Mouse (Mus musculus): ENCODE measurements around the gene Hmcn1. TPM values are rescaled to one million over a fixed set of nuclear protein-coding genes. Genes with fewer than 3 reads are reported as not detected.
A peak's percentile ranks its signal among the peaks of the same experiment; 100 is the strongest.

The Hmcn1 gene
- total RNA-seq, 2 experiments from 2014 or later = 24.6 to 25.6 TPM

DNA sequence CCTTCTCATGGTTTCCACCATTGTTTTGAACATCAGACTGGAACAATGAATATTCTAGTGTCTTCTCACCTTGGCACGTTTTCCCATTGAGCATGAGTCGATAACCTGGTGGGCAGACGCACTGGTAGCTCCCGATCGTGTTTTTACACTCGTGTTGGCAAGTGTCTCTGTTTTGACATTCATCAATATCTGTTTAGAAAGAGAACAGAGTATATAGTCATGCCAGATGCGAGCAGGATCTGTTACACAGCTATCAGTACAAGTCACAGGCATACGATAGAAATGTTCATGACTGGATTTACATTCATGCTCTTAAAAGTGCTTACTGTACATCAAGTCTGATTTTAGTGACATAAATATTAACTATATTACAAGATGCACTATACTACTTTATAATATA, 419.8 kb downstream of the Hmcn1 start:
- no peak for DNase-seq
- intact Hi-C loops (cut with DNase I) = no loop called here

- DNase-seq = no peak
- intact Hi-C loops (cut with DNase I) = no loop called here
Observed at GRCm38 (mm10) chr1:150570562-150571156, 422.6 kb downstream of the Hmcn1 start.

- intact Hi-C loops (cut with DNase I) = no loop called here
- DNase-seq = no peak
Observed at GRCm38 (mm10) chr1:150569820-150570543, 423.3 kb downstream of the Hmcn1 start.

DNA sequence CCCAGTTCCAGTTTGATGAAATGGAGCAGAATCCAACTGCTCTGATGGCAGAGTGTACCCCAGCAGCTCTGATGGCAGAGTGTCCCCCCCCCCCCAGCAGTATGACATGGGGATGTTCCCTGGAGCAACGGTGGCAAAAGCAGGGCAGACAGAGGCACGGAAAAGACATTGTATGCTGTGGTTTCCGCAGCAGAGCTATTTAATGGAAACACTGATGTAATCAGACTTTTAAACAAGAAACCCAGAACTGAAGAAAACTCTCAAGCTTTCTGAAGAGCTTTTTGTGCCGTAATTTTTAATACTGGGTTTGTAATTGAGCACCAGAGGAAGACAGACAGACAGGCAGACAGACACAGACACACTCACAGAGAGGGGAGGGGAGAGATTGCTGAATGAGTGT, 426.9 kb downstream of the Hmcn1 start:
- intact Hi-C loops (cut with DNase I) = no loop called here
- DNase-seq = no peak

DNA sequence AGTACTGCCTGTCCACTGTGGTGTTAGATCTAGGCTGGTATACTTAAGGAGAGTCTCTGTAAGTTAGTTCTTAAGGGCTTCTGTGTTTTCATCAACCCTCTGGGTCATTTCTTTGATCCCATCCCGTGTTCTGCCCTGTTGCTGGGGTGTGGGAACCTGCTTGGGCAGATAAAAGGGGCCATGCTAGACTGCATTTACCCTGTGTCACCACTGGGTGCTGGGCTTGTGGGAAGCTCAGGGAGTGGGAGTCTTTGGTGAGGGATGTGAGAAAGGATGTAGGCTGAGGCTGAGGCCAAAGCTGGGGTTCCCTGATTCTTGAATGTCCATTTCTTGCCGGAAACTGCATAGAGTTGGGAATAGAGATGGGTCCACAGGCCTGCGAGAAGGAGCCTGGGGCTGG, 436.6 kb downstream of the Hmcn1 start:
- intact Hi-C loops (cut with DNase I) = no loop called here
- DNase-seq = no peak

GRCm38 (mm10) chr1:150551390-150551789, 441.8 kb downstream of the Hmcn1 start:
- no peak for DNase-seq
- intact Hi-C loops (cut with DNase I) = no loop called here

DNA sequence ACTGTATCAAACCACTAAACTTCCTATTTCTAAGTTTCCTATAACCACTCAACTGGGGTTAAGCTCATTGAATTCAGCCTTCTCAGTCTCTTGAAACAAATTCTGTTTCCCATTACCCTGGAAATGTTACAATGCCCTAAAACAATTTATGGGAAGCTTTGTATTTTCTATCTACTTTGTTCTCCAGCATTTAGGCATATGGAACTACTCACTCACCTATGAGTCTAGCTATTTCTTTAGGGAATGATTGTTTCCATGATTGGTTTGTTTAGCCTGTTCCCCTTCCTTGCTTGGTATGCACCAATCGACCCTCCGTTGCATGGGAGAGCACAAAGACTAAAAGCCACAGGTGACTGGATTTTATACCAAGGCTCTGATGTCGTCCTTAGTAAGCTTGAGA, 446.8 kb downstream of the Hmcn1 start:
- no peak for DNase-seq
- intact Hi-C loops (cut with DNase I) = no loop called here

DNA sequence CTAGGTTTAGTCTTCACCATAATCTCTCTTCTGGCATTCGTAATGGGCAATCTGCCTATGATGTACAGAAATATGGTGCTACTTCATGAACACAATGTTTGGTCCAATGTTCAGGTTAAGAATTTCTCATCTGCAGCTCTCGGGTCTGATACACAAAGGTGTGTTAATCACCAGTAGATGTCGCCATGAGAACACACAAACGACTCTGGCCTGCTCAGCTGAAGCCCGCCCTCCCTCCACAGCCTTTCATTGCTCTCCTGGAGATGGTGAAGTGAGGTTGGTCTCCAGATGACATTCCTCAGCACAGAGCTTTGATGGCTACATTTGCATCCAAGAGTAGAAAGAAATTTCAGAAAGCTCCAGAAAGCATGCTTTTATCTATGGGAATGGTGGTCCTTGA, 453.0 kb downstream of the Hmcn1 start:
- peak; percentile 5 to 18 for DNase-seq
- intact Hi-C loops (cut with DNase I) = loop anchor here (1.0 to 5.0 kb wide), 3 partner anchors 51 to 471 kb away; no protein-coding TSS in a partner anchor

- DNase-seq = no peak
- intact Hi-C loops (cut with DNase I) = no loop called here
Observed at GRCm38 (mm10) chr1:150537410-150538128, 455.7 kb downstream of the Hmcn1 start.

- intact Hi-C loops (cut with DNase I) = no loop called here
- peak in 1 of 2 experiments; percentile 15 for DNase-seq
Observed at GRCm38 (mm10) chr1:150535770-150536534, 457.3 kb downstream of the Hmcn1 start.

DNA sequence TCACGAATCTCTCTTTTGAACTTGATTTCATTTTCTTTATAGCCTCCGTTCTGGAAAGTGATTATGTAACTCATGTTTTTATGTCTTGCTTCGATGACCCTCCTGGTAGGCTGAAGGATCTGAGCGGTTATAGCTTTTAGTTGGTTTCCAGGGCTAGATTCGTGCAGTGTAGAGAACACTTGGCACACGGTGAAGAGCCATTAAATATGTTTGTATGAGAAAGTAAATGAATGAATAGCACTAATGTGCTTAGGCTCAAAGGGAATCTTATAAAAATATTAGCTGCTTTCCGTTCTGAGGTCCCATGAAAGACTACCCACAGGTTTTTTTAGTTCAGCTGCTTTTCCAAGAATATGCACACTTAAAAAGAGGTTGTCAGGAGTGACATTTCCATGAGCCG, 458.6 kb downstream of the Hmcn1 start:
- intact Hi-C loops (cut with DNase I) = no loop called here
- no peak for DNase-seq

- DNase-seq = no peak
- intact Hi-C loops (cut with DNase I) = no loop called here
Observed at GRCm38 (mm10) chr1:150513041-150513440, 480.2 kb downstream of the Hmcn1 start.

Other genes starting within 250 kb of the Hmcn1 start
- gene Gm47985, start 189.1 kb upstream of the Hmcn1 start, total RNA-seq (2021) = under 1 TPM; 0.61 to 0.91 TPM
- gene Gm8947, start 198.9 kb upstream of the Hmcn1 start, total RNA-seq (2021) = not detected
- gene Gm47995, start 205.0 kb upstream of the Hmcn1 start, total RNA-seq (2021) = not detected
- gene 3110040M04Rik, start 210.7 kb upstream of the Hmcn1 start, total RNA-seq (2021) = not detected
- gene Gm47996, start 216.7 kb upstream of the Hmcn1 start, total RNA-seq (2021) = not detected

Data from heart, postnatal 14 days (tissue).